Mouse (Mus musculus): ENCODE data around the gene Rhbdf2. TPM values are rescaled to one million over a fixed set of nuclear protein-coding genes. Genes with fewer than 3 reads are reported as not detected.

Rhbdf2 gene
- polyA plus RNA-seq, 1 experiment from 2014 or later, result 9.8 TPM

GRCm38 (mm10) chr11:116567531-116567930, 59.3 kb downstream of the Rhbdf2 start:
- H3K4me1 ChIP-seq (ENCODE audit: insufficient read depth), result peaks cover under 1% of the 10 kb centered on the region
- no peaks in the 10 kb centered on the region for H3K36me3 ChIP-seq (ENCODE audit: insufficient read depth)
- no peak overlapping the region for H3K27ac ChIP-seq (ENCODE audit: low read depth)
- no peaks in the 10 kb centered on the region for H3K27me3 ChIP-seq (ENCODE audit: insufficient read depth, low read length)
- no peaks in the 10 kb centered on the region for H3K9me3 ChIP-seq (ENCODE audit: low read depth, low read length)
- no peak overlapping the region for H3K4me3 ChIP-seq (ENCODE audit: low read depth, low read length)
- DNase-seq (no peak), ATAC-seq (ENCODE audit: insufficient read depth) (no peak)
- no peak overlapping the region for H3K4me2 ChIP-seq
- no peak for TF ChIP-seq CTCF (IDR thresholded peaks at IDR 0.05; ENCODE audit: low read depth)
- 78% methylated on average over 8 of the region's 8 CpGs for WGBS
- H3K9ac ChIP-seq, result no peak overlapping the region; the same call in 1 of the 2 replicates

- no peaks in the 10 kb centered on the region for H3K4me1 ChIP-seq (ENCODE audit: insufficient read depth)
- H3K4me2 ChIP-seq, result no peak overlapping the region
- H3K27ac ChIP-seq (ENCODE audit: low read depth), result no peak overlapping the region
- H3K27me3 ChIP-seq (ENCODE audit: insufficient read depth, low read length), result no peaks in the 10 kb centered on the region
- H3K36me3 ChIP-seq (ENCODE audit: insufficient read depth), result no peaks in the 10 kb centered on the region
- DNase-seq (no peak), ATAC-seq (ENCODE audit: insufficient read depth) (no peak)
- no peak overlapping the region for H3K4me3 ChIP-seq (ENCODE audit: low read depth, low read length)
- no peak overlapping the region for H3K9ac ChIP-seq
- no peak for TF ChIP-seq CTCF (IDR thresholded peaks at IDR 0.05; ENCODE audit: low read depth)
- H3K9me3 ChIP-seq (ENCODE audit: low read depth, low read length), result no peaks in the 10 kb centered on the region
- WGBS, result 51% methylated on average over 7 of the region's 7 CpGs
Measured at GRCm38 (mm10) chr11:116565283-116566041, 61.4 kb downstream of the Rhbdf2 start.

- Histone ChIP-seq H3K27ac (ENCODE audit: low read depth) (no peak overlapping the region), H3K4me1 (ENCODE audit: insufficient read depth) (peaks cover 14% of the 10 kb centered on the region; the same call in 1 of the 2 replicates), H3K27me3 (ENCODE audit: insufficient read depth, low read length) (no peaks in the 10 kb centered on the region), H3K9ac (peak overlapping the region; percentile 16; the same call in 1 of the 2 replicates), H3K9me3 (ENCODE audit: low read depth, low read length) (no peaks in the 10 kb centered on the region), H3K4me3 (ENCODE audit: low read depth, low read length) (no peak overlapping the region), H3K36me3 (ENCODE audit: insufficient read depth) (no peaks in the 10 kb centered on the region), H3K4me2 (no peak overlapping the region)
- 49% methylated on average over 6 of the region's 6 CpGs for WGBS
- DNase-seq (no peak), ATAC-seq (ENCODE audit: insufficient read depth) (no peak)
- TF ChIP-seq CTCF (IDR thresholded peaks at IDR 0.05; ENCODE audit: low read depth), result no peak
Measured at GRCm38 (mm10) chr11:116556308-116556707, 70.5 kb downstream of the Rhbdf2 start.

- Histone ChIP-seq H3K27me3 (ENCODE audit: insufficient read depth, low read length) (no peaks in the 10 kb centered on the region), H3K4me3 (ENCODE audit: low read depth, low read length) (no peak overlapping the region), H3K36me3 (ENCODE audit: insufficient read depth) (no peaks in the 10 kb centered on the region), H3K4me1 (ENCODE audit: insufficient read depth) (peaks cover 22% of the 10 kb centered on the region), H3K27ac (ENCODE audit: low read depth) (no peak overlapping the region), H3K9me3 (ENCODE audit: low read depth, low read length) (no peaks in the 10 kb centered on the region), H3K9ac (no peak overlapping the region), H3K4me2 (no peak overlapping the region)
- DNase-seq (no peak), ATAC-seq (ENCODE audit: insufficient read depth) (no peak; the same call in 1 of the 2 replicates)
- WGBS, result 33% methylated on average over 1 of the region's 1 CpGs
- TF ChIP-seq CTCF (IDR thresholded peaks at IDR 0.05; ENCODE audit: low read depth), result no peak
Measured at GRCm38 (mm10) chr11:116555572-116555971, 71.2 kb downstream of the Rhbdf2 start.

GRCm38 (mm10) chr11:116554171-116554878, 72.5 kb downstream of the Rhbdf2 start:
- no peaks in the 10 kb centered on the region for H3K27me3 ChIP-seq (ENCODE audit: insufficient read depth, low read length)
- H3K27ac ChIP-seq (ENCODE audit: low read depth), result no peak overlapping the region
- no peaks in the 10 kb centered on the region for H3K9me3 ChIP-seq (ENCODE audit: low read depth, low read length)
- WGBS, result 36% methylated on average over 12 of the region's 12 CpGs
- peak; percentile 85 for DNase-seq
- H3K36me3 ChIP-seq (ENCODE audit: insufficient read depth), result no peaks in the 10 kb centered on the region
- H3K4me2 ChIP-seq, result no peak overlapping the region
- TF ChIP-seq CTCF (IDR thresholded peaks at IDR 0.05; ENCODE audit: low read depth), result peak; percentile 81
- no peak overlapping the region for H3K9ac ChIP-seq
- ATAC-seq (ENCODE audit: insufficient read depth), result no peak
- no peak overlapping the region for H3K4me3 ChIP-seq (ENCODE audit: low read depth, low read length)
- H3K4me1 ChIP-seq (ENCODE audit: insufficient read depth), result peaks cover 22% of the 10 kb centered on the region

- Histone ChIP-seq H3K27me3 (ENCODE audit: insufficient read depth, low read length) (no peaks in the 10 kb centered on the region), H3K4me2 (no peak overlapping the region), H3K9me3 (ENCODE audit: low read depth, low read length) (no peaks in the 10 kb centered on the region), H3K36me3 (ENCODE audit: insufficient read depth) (0 out of 2 replicates have a peak, but pooled peaks cover 9% of the 10 kb centered on the region), H3K4me1 (ENCODE audit: insufficient read depth) (peaks cover 22% of the 10 kb centered on the region), H3K4me3 (ENCODE audit: low read depth, low read length) (no peak overlapping the region), H3K27ac (ENCODE audit: low read depth) (no peak overlapping the region), H3K9ac (no peak overlapping the region)
- WGBS, result 76% methylated on average over 1 of the region's 1 CpGs
- no peak for ATAC-seq (ENCODE audit: insufficient read depth)
- DNase-seq, result no peak
- no peak for TF ChIP-seq CTCF (IDR thresholded peaks at IDR 0.05; ENCODE audit: low read depth)
Measured at GRCm38 (mm10) chr11:116552194-116552593, 74.6 kb downstream of the Rhbdf2 start.

- Histone ChIP-seq H3K36me3 (ENCODE audit: insufficient read depth) (peaks cover 22% of the 10 kb centered on the region), H3K9me3 (ENCODE audit: low read depth, low read length) (no peaks in the 10 kb centered on the region), H3K27me3 (ENCODE audit: insufficient read depth, low read length) (no peaks in the 10 kb centered on the region), H3K4me3 (ENCODE audit: low read depth, low read length) (no peak overlapping the region), H3K4me1 (ENCODE audit: insufficient read depth) (peaks cover 16% of the 10 kb centered on the region), H3K9ac (peak overlapping the region; percentile 10; the same call in 1 of the 2 replicates), H3K27ac (ENCODE audit: low read depth) (peak overlapping the region; percentile 54; the same call in 1 of the 2 replicates), H3K4me2 (no peak overlapping the region)
- TF ChIP-seq CTCF (IDR thresholded peaks at IDR 0.05; ENCODE audit: low read depth), result no peak
- no peak for ATAC-seq (ENCODE audit: insufficient read depth)
- WGBS, result 35% methylated on average over 7 of the region's 7 CpGs
- DNase-seq, result peak; percentile 57
Measured at GRCm38 (mm10) chr11:116550748-116551147, 76.1 kb downstream of the Rhbdf2 start.

Measured in lung, embryonic 14.5 days (tissue).